Mouse (Mus musculus) limb, embryonic 14.5 days (tissue): Measurements from ENCODE around the gene Mecom. TPM values are rescaled to one million over a fixed set of nuclear protein-coding genes. Genes with fewer than 3 reads are reported as not detected.

ENCODE experiments used
- ATAC-seq: fragments of 200-750 bp; cut with Nextera tagmentation; 2 replicates; pipeline ENCODE4 v1.8.0; 2017; ENCODE audit warnings: low read depth, moderate number of reproducible peaks, moderate TSS enrichment; ENCODE audit not compliant: low FRiP score
- DNase-seq: peaks from one replicate; pipeline ENCODE4 v3.0.0-alpha.2; 2015; ENCODE audit warnings: low spot score
- H3K27ac ChIP-seq: fragments of 300-500 bp; sonication (generic); replicated peaks from 2 replicates; pipeline ENCODE4 v1.5.1; 2014; ENCODE audit warnings: low read depth, mild to moderate bottlenecking, low read length, moderate library complexity, mixed read lengths
- H3K27me3 ChIP-seq: fragments of 300-500 bp; sonication (generic); 2 replicates; pipeline ENCODE4 v1.6.1; 2014; ENCODE audit warnings: low read length, mixed read lengths; ENCODE audit not compliant: control insufficient read depth, insufficient read depth
- H3K36me3 ChIP-seq: fragments of 300-500 bp; sonication (generic); 2 replicates; pipeline ENCODE4 v1.6.1; 2014; ENCODE audit warnings: mild to moderate bottlenecking, low read length, moderate library complexity, mixed read lengths; ENCODE audit not compliant: control insufficient read depth, insufficient read depth
- H3K4me1 ChIP-seq: fragments of 300-500 bp; sonication (generic); 2 replicates; pipeline ENCODE4 v1.6.1; 2014; ENCODE audit warnings: antibody characterized with exemption, low read length, mixed read lengths; ENCODE audit not compliant: control insufficient read depth, insufficient read depth
- H3K4me2 ChIP-seq: fragments of 300-500 bp; sonication (generic); replicated peaks from 2 replicates; pipeline ENCODE4 v1.6.1; 2014; ENCODE audit warnings: low read depth, mild to moderate bottlenecking, low read length, moderate library complexity; ENCODE audit not compliant: severe bottlenecking
- H3K4me3 ChIP-seq: fragments of 300-500 bp; sonication (generic); replicated peaks from 2 replicates; pipeline ENCODE4 v1.5.1; 2014; ENCODE audit warnings: low read length
- H3K9ac ChIP-seq: fragments of 300-500 bp; sonication (generic); 2 replicates; pipeline ENCODE4 v1.6.1; 2014; ENCODE audit warnings: mild to moderate bottlenecking, low read depth, low read length, moderate library complexity; ENCODE audit not compliant: severe bottlenecking
- H3K9me3 ChIP-seq: fragments of 300-500 bp; sonication (generic); 2 replicates; pipeline ENCODE4 v1.6.1; 2016; ENCODE audit warnings: low read length; ENCODE audit not compliant: control insufficient read depth
- POLR2A ChIP-seq: fragments of 200-500 bp; IDR thresholded peaks from 2 replicates; pipeline ENCODE4 v1.8.0; 2012; ENCODE audit warnings: inconsistent platforms, mild to moderate bottlenecking, moderate library complexity, borderline replicate concordance; ENCODE audit not compliant: insufficient read depth, insufficient read length; ENCODE audit errors: extremely low read depth
- WGBS: fragments of 180-500 bp; shearing (Covaris S2); extraction: QIAGEN DNeasy Blood & Tissue Kit; methylation state at CpG from one replicate; pipeline ENCODE4 v1.1.7; 2014; 5-methylcytosine and 5-hydroxymethylcytosine counted together
- polyA plus RNA-seq, 2 experiments: library from polyadenylated mRNA; depleted of rRNA in 1 of 2; stranded (reverse) in 1 of 2; unstranded in 1 of 2; fragments of >200 nt; fragmentation: Nextera tagmentation in 1 of 2; extraction: Ambion mirVana in 1 of 2; gene quantifications; 2 replicates each; pipeline versions ENCODE4 v1.2.1 to v1.2.3; 2012 to 2014

Gene Mecom
- polyA plus RNA-seq, 2 experiments, result 35.8 to 42.2 TPM

GRCm38 (mm10) chr3:30283562-30283961 lies 264.2 kb downstream of the Mecom start:
- no peak for TF ChIP-seq POLR2A
- Histone ChIP-seq H3K4me3 (no peak overlapping the region), H3K9ac (no peak overlapping the region), H3K27ac (no peak overlapping the region), H3K9me3 (no peaks in the 10 kb centered on the region), H3K36me3 (no peaks in the 10 kb centered on the region), H3K27me3 (no peaks in the 10 kb centered on the region), H3K4me2 (no peak overlapping the region), H3K4me1 (peaks cover 20% of the 10 kb centered on the region)
- DNase-seq (no peak), ATAC-seq (no peak)
- WGBS, result 67% methylated on average over 5 of the region's 5 CpGs

GRCm38 (mm10) chr3:30277569-30277968 lies 270.2 kb downstream of the Mecom start:
- Histone ChIP-seq H3K9ac (no peak overlapping the region), H3K27me3 (no peaks in the 10 kb centered on the region), H3K4me2 (no peak overlapping the region), H3K4me1 (peaks cover 7% of the 10 kb centered on the region), H3K4me3 (no peak overlapping the region), H3K27ac (no peak overlapping the region), H3K36me3 (no peaks in the 10 kb centered on the region), H3K9me3 (no peaks in the 10 kb centered on the region)
- TF ChIP-seq POLR2A, result no peak
- WGBS, result 70% methylated on average over 10 of the region's 10 CpGs
- DNase-seq, result no peak
- no peak for ATAC-seq

GRCm38 (mm10) chr3:30276099-30276498 lies 271.7 kb downstream of the Mecom start:
- 72% methylated on average over 8 of the region's 8 CpGs for WGBS

GRCm38 (mm10) chr3:30269253-30269652 lies 278.6 kb downstream of the Mecom start:
- ATAC-seq (no peak), DNase-seq (no peak)
- Histone ChIP-seq H3K27ac (no peak overlapping the region), H3K4me2 (no peak overlapping the region), H3K36me3 (no peaks in the 10 kb centered on the region), H3K27me3 (no peaks in the 10 kb centered on the region), H3K4me1 (peaks cover 2% of the 10 kb centered on the region), H3K4me3 (no peak overlapping the region), H3K9ac (no peak overlapping the region), H3K9me3 (no peaks in the 10 kb centered on the region)
- no peak for TF ChIP-seq POLR2A
- 76% methylated on average over 3 of the region's 3 CpGs for WGBS

More at GRCm38 (mm10) chr3:30276099-30276498, 271.7 kb downstream of the Mecom start:
- DNase-seq, result no peak
- Histone ChIP-seq H3K4me3 (no peak overlapping the region), H3K9me3 (no peaks in the 10 kb centered on the region), H3K9ac (no peak overlapping the region), H3K4me1 (peaks cover 7% of the 10 kb centered on the region), H3K27me3 (no peaks in the 10 kb centered on the region), H3K27ac (0 out of 2 replicates have a peak overlapping the region, but pooled peaks have one; percentile 39), H3K4me2 (no peak overlapping the region), H3K36me3 (no peaks in the 10 kb centered on the region)
- TF ChIP-seq POLR2A, result no peak
- ATAC-seq, result no peak

GRCm38 (mm10) chr3:30260945-30261344 lies 286.9 kb downstream of the Mecom start:
- Histone ChIP-seq H3K36me3 (no peaks in the 10 kb centered on the region), H3K27ac (no peak overlapping the region)
- no peak for TF ChIP-seq POLR2A

GRCm38 (mm10) chr3:30258421-30258820 lies 289.4 kb downstream of the Mecom start:
- peak; percentile 67; the same call in 1 of the 2 replicates for ATAC-seq
- H3K4me1 ChIP-seq, result peaks cover 19% of the 10 kb centered on the region
- no peak overlapping the region for H3K4me3 ChIP-seq
- no peak for DNase-seq
- TF ChIP-seq POLR2A, result no peak
- H3K9ac ChIP-seq, result no peak overlapping the region
- no peaks in the 10 kb centered on the region for H3K36me3 ChIP-seq
- 13% methylated on average over 10 of the region's 10 CpGs for WGBS
- H3K27ac ChIP-seq, result no peak overlapping the region
- no peaks in the 10 kb centered on the region for H3K9me3 ChIP-seq
- no peaks in the 10 kb centered on the region for H3K27me3 ChIP-seq
- H3K4me2 ChIP-seq, result 0 out of 2 replicates have a peak overlapping the region, but pooled peaks have one; percentile 0

More at GRCm38 (mm10) chr3:30260945-30261344, 286.9 kb downstream of the Mecom start:
- 38% methylated on average over 4 of the region's 4 CpGs for WGBS
- ATAC-seq (no peak), DNase-seq (no peak)
- Histone ChIP-seq H3K9ac (no peak overlapping the region), H3K9me3 (no peaks in the 10 kb centered on the region), H3K27me3 (no peaks in the 10 kb centered on the region), H3K4me3 (no peak overlapping the region), H3K4me2 (no peak overlapping the region), H3K4me1 (peaks cover 19% of the 10 kb centered on the region)
